Mouse (Mus musculus) liver, adult 2 months (tissue): ENCODE results near the gene Pphln1.

ENCODE experiments used
- CTCF ChIP-seq: fragments of 200-500 bp; IDR thresholded peaks from 2 replicates; pipeline ENCODE4 v1.5.1; 2011; ENCODE audit warnings: low read depth, low read length, control low read depth
- POLR2A ChIP-seq: fragments of 200-500 bp; IDR thresholded peaks from 2 replicates; pipeline ENCODE4 v1.6.1; 2011; ENCODE audit warnings: low read length, control low read depth; ENCODE audit not compliant: insufficient read depth; ENCODE audit errors: extremely low read depth

GRCm38 (mm10) chr15:93515316-93515715, 117.2 kb downstream of the Pphln1 start:
- TF ChIP-seq CTCF (no peak), POLR2A (no peak)
